In the genomic region with DNA sequence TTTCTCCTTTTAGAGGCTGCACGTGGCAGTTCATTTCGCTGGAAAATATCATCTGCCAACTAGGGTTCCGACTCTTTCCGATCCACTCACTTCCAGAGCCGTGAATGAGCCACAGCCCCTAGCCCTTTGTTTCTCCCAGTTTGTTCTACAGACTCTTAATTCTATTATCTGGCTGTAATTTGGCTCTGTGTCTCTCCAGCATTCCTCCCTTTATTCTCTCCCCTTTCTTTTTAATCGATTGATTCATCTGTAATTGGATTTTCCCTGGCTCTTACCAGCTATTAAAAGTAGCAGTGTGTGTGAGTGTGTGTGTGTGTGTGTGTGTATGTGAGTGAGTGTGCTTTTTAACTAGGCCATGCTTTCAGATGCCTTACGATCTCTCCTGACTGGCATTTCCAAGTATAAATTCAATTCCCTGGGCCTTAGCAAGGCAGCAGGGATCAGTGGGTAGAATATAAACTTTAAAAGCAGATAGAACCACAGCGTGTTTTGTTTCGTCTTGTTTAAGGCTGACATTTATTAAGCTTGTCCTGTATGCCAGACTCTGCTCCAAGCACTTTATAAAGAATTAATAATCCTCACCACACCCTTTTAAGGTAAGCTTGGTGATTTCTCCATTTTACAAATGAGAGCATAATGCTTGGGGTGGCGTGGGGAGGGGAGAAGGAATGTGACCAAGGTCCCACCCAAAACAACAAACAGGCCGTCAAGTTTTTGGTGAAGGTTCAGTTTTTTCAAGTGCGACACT, we compare ENCODE assay signal across 15 mouse cellular contexts.
DNase-seq lines count a peak whose midpoint lies in the region; ATAC-seq lines count a peak whose summit lies in the region.
"Had no signal": no experiment of that assay in that cellular context is flagged by ENCODE, and none has a peak within 500 bp of the region (broad histone marks: within the 10 kb centered on the region; RNA-seq: fewer than 3 reads in every experiment).

No protein-coding gene starts in this region.

- no peak overlapping the region for H3K4me2 ChIP-seq in hindbrain, embryonic 13.5 days
- no peak overlapping the region for H3K4me2 ChIP-seq in hindbrain, embryonic 11.5 days (replicated peaks; ENCODE audit: low read depth, low read length)
- no peak overlapping the region for H3K4me2 ChIP-seq in midbrain, embryonic 13.5 days (replicated peaks)
- H3K4me2 ChIP-seq: kidney, embryonic 15.5 days; limb, embryonic 13.5 days had no signal

- peak overlapping the region; percentile 68; the same call in 1 of the 2 replicates for H3K27ac ChIP-seq in hindbrain, embryonic 13.5 days
- H3K27ac ChIP-seq in hindbrain, embryonic 11.5 days (ENCODE audit: low read depth, low read length), result no peak overlapping the region
- peak overlapping the region; percentile 74 for H3K27ac ChIP-seq in midbrain, embryonic 13.5 days
- H3K27ac ChIP-seq: embryonic facial prominence, embryonic 10.5 days; kidney, embryonic 15.5 days; limb, embryonic 13.5 days had no signal

- WGBS in hindbrain, embryonic 13.5 days, result 61% methylated on average over 12 of the region's 12 CpGs
- WGBS in hindbrain, embryonic 11.5 days, result 66% methylated on average over 12 of the region's 12 CpGs
- WGBS in midbrain, embryonic 13.5 days, result 14% methylated on average over 12 of the region's 12 CpGs

- DNase-seq in frontal cortex, postnatal 36 days (ENCODE audit: low spot score in 2 of 2), result no peak
- no peak for DNase-seq in hindbrain, embryonic 11.5 days (ENCODE audit: low spot score)
- DNase-seq in layer of hippocampus, adult 18-20 months (ENCODE audit: low spot score in 2 of 2), result no peak
- DNase-seq in urinary bladder, adult 18-20 months (ENCODE audit: low spot score in 2 of 2), result no peak
- no peak for DNase-seq in cerebellum, postnatal 10 days
- DNase-seq: cerebellum, adult 8-10 months; layer of hippocampus, postnatal 36 days; lung, adult 18-20 months; right cerebral cortex, postnatal 4 days had no signal

- no peak overlapping the region for H3K9ac ChIP-seq in hindbrain, embryonic 13.5 days
- H3K9ac ChIP-seq in hindbrain, embryonic 11.5 days (ENCODE audit: low read depth, low read length), result no peak overlapping the region
- no peak overlapping the region for H3K9ac ChIP-seq in midbrain, embryonic 13.5 days (replicated peaks)
- H3K9ac ChIP-seq: kidney, embryonic 15.5 days; limb, embryonic 13.5 days had no signal

- no peaks in the 10 kb centered on the region for H3K36me3 ChIP-seq in hindbrain, embryonic 13.5 days
- H3K36me3 ChIP-seq in hindbrain, embryonic 11.5 days (ENCODE audit: control insufficient read depth, insufficient read depth, low read length), result no peaks in the 10 kb centered on the region
- no peaks in the 10 kb centered on the region for H3K36me3 ChIP-seq in midbrain, embryonic 13.5 days
- H3K36me3 ChIP-seq: embryonic facial prominence, embryonic 10.5 days; kidney, embryonic 15.5 days; limb, embryonic 13.5 days had no signal

- ATAC-seq in frontal cortex, adult (ENCODE audit: low TSS enrichment), result peak; percentile 45
- ATAC-seq in hindbrain, embryonic 13.5 days (ENCODE audit: low FRiP score), result peak; percentile 55; the same call in 1 of the 2 replicates
- no peak; the same call in 1 of the 2 replicates for ATAC-seq in hindbrain, embryonic 11.5 days (ENCODE audit: low FRiP score)
- ATAC-seq in midbrain, embryonic 13.5 days, result peak; percentile 76

- no peaks in the 10 kb centered on the region for H3K27me3 ChIP-seq in hindbrain, embryonic 13.5 days
- no peaks in the 10 kb centered on the region for H3K27me3 ChIP-seq in hindbrain, embryonic 11.5 days (ENCODE audit: control insufficient read depth, insufficient read depth, low read length)
- H3K27me3 ChIP-seq in midbrain, embryonic 13.5 days, result peaks cover 6% of the 10 kb centered on the region; the same call in 1 of the 2 replicates
- H3K27me3 ChIP-seq: kidney, embryonic 15.5 days; limb, embryonic 13.5 days had no signal

- no peak overlapping the region for H3K4me3 ChIP-seq in hindbrain, embryonic 13.5 days
- H3K4me3 ChIP-seq in hindbrain, embryonic 11.5 days (ENCODE audit: low read depth, low read length), result no peak overlapping the region
- H3K4me3 ChIP-seq in midbrain, embryonic 13.5 days (replicated peaks), result no peak overlapping the region
- H3K4me3 ChIP-seq: embryonic facial prominence, embryonic 10.5 days; kidney, embryonic 15.5 days; limb, embryonic 13.5 days had no signal

- no peaks in the 10 kb centered on the region for H3K9me3 ChIP-seq in hindbrain, embryonic 13.5 days
- H3K9me3 ChIP-seq in hindbrain, embryonic 11.5 days (ENCODE audit: control insufficient read depth, low read length), result no peaks in the 10 kb centered on the region
- no peaks in the 10 kb centered on the region for H3K9me3 ChIP-seq in midbrain, embryonic 13.5 days
- H3K9me3 ChIP-seq: embryonic facial prominence, embryonic 10.5 days; kidney, embryonic 15.5 days; limb, embryonic 13.5 days had no signal

- H3K4me1 ChIP-seq in hindbrain, embryonic 13.5 days (replicated peaks), result peaks cover 15% of the 10 kb centered on the region
- H3K4me1 ChIP-seq in hindbrain, embryonic 11.5 days (replicated peaks; ENCODE audit: control insufficient read depth, insufficient read depth, low read length), result no peaks in the 10 kb centered on the region
- peaks cover 26% of the 10 kb centered on the region for H3K4me1 ChIP-seq in midbrain, embryonic 13.5 days (replicated peaks)
- H3K4me1 ChIP-seq: kidney, embryonic 15.5 days had no signal
